Mouse (Mus musculus): ENCODE measurements at regions not wholly inside any gene's neighbourhood (a gene's known extent, or its start where the extent isn't known, plus 50 kb on each side); places are given as distances from the start of the nearest gene placed in this dataset.

DNA sequence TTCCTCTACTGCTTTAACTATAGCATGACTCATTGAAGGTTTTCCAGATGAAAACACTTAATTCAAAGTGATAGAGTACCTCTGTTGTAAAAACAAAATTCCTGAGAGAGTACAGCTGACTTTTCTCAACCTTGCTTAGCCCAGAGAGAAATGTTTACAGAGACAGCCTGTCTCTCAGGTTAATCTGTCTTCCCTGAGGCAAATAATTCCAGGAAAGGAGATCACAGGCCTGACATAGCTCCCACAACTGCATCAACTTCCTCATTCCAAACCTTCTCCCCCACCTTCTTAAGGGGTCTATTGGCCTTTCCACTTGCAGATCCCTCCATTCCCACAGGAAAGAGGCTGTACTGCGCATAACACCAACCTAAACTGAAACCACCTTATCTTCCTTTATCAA, 586.1 kb upstream of the Impad1 start:
- ATAC-seq (ENCODE audit: low TSS enrichment) = no peak

GRCm38 (mm10) chr4:5358274-5358673, 565.1 kb upstream of the Impad1 start:
- peak; percentile 72 for ATAC-seq (ENCODE audit: low TSS enrichment)

- ATAC-seq (ENCODE audit: low TSS enrichment) = no peak
Measured at GRCm38 (mm10) chr4:5346226-5346625, 553.1 kb upstream of the Impad1 start.

DNA sequence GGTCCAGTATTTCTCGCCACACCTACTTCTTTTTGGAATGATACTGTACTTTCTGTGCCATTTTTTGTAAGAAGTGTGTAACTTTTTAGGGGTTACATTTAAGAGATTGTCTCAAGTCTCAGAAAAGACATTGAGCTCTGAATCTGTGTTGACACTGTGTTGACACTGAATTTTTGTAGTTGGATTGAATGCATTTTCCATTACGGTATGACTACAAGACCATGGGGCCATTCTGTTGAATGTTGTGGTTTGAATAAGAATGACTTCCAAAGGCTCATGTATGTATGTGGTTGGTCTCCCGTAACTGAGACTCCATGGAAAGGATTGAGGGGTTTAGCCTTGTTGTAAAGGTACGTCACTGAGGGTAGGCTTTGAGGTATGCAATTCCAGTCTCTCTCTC, 551.6 kb upstream of the Impad1 start:
- no peak for ATAC-seq (ENCODE audit: low TSS enrichment)

DNA sequence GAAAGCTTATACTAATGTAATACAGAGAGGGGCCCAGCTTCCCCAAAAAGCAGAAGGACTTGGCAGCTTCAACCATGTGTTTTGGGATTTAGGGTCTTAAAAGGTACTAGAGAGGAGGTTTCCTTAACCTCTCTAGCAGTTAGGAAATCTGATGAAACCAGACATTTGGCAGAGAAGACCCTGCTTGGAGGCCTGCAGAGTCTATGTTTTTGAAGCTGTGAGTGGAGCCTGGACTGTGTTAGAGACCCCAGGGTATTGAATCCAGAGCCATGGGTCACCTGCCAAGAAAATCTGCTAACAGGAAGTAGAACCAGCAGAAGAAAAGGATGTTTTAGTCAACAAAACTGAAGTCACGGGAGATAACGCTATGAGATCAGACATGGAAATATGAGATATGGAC, 551.2 kb upstream of the Impad1 start:
- no peak for ATAC-seq (ENCODE audit: low TSS enrichment)

- ATAC-seq (ENCODE audit: low TSS enrichment) = no peak
Measured at GRCm38 (mm10) chr4:5337158-5337896, 544.2 kb upstream of the Impad1 start.

- ATAC-seq (ENCODE audit: low TSS enrichment) = peak; percentile 98
Measured at GRCm38 (mm10) chr4:5335030-5335429, 541.9 kb upstream of the Impad1 start.

DNA sequence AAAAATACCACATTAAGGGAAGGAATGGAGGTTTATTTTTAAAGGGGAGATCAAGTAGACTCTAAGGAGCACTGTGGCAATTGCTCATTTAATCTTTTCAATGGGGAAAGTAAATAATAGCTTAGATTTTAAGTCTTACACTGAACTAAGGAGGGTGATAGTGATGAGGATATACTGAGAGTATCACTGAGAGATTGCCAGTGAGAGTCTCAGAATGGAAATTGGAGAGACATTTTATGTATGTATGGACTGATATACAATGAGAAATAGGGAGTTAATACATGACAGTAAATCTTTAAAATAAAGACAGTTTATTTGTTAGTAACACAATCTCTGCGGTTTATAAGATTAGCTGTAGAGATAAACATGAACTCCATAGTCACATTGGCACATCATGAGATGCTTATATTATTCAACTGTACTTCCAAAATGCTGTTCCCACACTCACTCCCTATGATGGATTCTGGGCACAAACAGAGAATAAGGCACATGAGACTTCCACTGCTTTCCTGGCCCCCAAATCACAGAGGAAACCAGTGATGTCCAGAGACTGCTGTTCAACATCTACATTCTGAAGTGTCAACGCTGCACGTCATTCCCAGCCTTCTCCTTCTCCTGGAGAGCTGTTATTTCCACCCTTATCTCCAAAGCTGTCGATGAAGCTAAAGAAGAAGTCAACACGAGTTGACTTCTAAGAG, 535.5 kb upstream of the Impad1 start:
- no peak for ATAC-seq (ENCODE audit: low TSS enrichment)

GRCm38 (mm10) chr4:5327171-5327661, 534.1 kb upstream of the Impad1 start:
- peak; percentile 98 for ATAC-seq (ENCODE audit: low TSS enrichment)

GRCm38 (mm10) chr4:5301461-5301860, 508.3 kb upstream of the Impad1 start:
- no peak for ATAC-seq (ENCODE audit: low TSS enrichment)

- ATAC-seq (ENCODE audit: low TSS enrichment) = no peak
Measured at GRCm38 (mm10) chr4:5301017-5301416, 507.9 kb upstream of the Impad1 start.

DNA sequence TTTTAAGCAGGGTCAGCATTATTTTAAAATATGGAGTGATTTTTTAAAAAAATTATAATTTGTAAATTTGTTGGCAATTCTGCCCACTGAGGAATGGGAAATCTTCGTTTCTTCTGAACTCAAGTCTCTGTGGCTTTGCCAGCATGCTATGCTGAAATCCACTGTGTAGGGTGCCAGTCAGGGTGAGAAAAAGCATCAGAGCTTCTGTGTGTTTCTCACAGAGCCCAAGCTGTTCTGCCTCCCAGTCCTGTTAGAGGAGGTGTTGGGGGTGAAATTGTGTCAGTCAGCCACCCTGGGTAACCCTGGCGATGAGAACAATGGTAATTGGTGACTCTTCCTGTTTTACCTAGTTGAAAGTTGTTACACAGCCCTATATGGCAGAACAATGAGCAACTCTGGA, 506.1 kb upstream of the Impad1 start:
- ATAC-seq (ENCODE audit: low TSS enrichment) = peak; percentile 59; the same call in 1 of the 2 replicates

DNA sequence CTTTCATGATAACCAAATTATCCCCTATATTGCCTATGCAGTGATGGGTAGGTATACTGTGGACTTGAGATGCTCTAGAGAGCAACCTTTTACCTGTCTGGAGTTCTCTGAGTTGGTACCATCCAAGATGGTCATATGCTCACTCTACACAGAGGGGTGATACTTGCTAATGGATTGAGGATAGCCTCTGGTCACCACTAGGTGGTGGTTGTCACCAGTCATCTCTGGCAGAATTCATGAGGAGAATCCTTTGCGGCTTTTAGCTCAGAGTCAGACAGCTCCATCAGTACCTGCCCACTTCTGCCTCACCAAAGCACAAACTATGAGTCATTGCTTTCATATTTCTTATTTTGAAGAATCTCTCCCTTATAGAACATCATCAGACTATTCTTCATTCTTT, 500.9 kb upstream of the Impad1 start:
- peak; percentile 85 for ATAC-seq (ENCODE audit: low TSS enrichment)

DNA sequence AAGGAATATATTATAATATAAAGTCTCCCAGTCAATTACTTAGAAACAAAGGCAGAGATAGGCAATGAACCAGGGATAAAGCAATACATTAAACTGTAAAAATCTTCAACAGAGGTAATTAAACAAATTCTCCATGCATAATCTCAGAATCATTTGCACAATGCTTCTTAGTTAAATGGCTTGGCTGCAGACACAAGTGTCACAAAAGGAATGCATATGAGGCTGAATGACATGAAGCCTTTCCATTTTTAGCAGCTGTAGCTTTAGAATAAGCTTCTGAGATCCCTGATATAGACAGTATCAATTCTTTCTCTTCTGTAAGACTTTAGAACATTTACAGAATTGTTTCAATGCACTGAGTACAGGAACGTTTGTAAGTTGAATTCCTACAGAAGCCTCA, 483.0 kb upstream of the Impad1 start:
- no peak for ATAC-seq (ENCODE audit: low TSS enrichment)

Data from frontal cortex, adult (tissue).